20 mouse cellular contexts compared by ENCODE assay signal in genomic region chr8:100034474-100034873, GRCm38 (mm10).
"Had no signal": no experiment of that assay in that cellular context is flagged by ENCODE, and none has a peak within 500 bp of the region (broad histone marks: within the 10 kb centered on the region; RNA-seq: fewer than 3 reads in every experiment).

No protein-coding gene starts in this region.

- H3K4me2 ChIP-seq: kidney, embryonic 15.5 days; limb, embryonic 12.5 days; limb, embryonic 15.5 days; liver, embryonic 11.5 days; lung, embryonic 14.5 days; neural tube, embryonic 12.5 days; neural tube, embryonic 15.5 days had no signal

- H3K9ac ChIP-seq: kidney, embryonic 15.5 days; limb, embryonic 12.5 days; limb, embryonic 15.5 days; liver, embryonic 14.5 days; liver, postnatal 0 days; lung, embryonic 14.5 days; neural tube, embryonic 12.5 days; neural tube, embryonic 15.5 days had no signal

- H3K4me1 ChIP-seq: kidney, embryonic 15.5 days; limb, embryonic 12.5 days; limb, embryonic 15.5 days; neural tube, embryonic 12.5 days; neural tube, embryonic 15.5 days had no signal

- DNase-seq: kidney, adult 11 months; kidney, adult 8-10 months; kidney, postnatal 10 days; kidney, postnatal 36 days; left cerebral cortex, postnatal 4 days; liver, postnatal 0 days; lung, embryonic 14.5 days; thymus, adult 2 months; thymus, postnatal 14 days; thymus, postnatal 4 days had no signal

- H3K36me3 ChIP-seq: kidney, embryonic 15.5 days; limb, embryonic 12.5 days; limb, embryonic 15.5 days; neural tube, embryonic 12.5 days; neural tube, embryonic 15.5 days had no signal

- H3K9me3 ChIP-seq: kidney, embryonic 15.5 days; limb, embryonic 12.5 days; limb, embryonic 15.5 days; neural tube, embryonic 12.5 days; neural tube, embryonic 15.5 days had no signal

- H3K27me3 ChIP-seq: kidney, embryonic 15.5 days; limb, embryonic 12.5 days; limb, embryonic 15.5 days; neural tube, embryonic 12.5 days; neural tube, embryonic 15.5 days had no signal

- H3K4me3 ChIP-seq: kidney, embryonic 15.5 days; limb, embryonic 12.5 days; limb, embryonic 15.5 days; neural tube, embryonic 12.5 days; neural tube, embryonic 15.5 days had no signal

- H3K27ac ChIP-seq: kidney, embryonic 15.5 days; limb, embryonic 12.5 days; limb, embryonic 15.5 days; liver, embryonic 14.5 days; macrophage; neural tube, embryonic 12.5 days; neural tube, embryonic 15.5 days; stomach, postnatal 0 days had no signal

- ATAC-seq: liver, postnatal 0 days; lung, postnatal 0 days had no signal
